Mouse (Mus musculus): ENCODE results near the gene Hoxb5.

DNA sequence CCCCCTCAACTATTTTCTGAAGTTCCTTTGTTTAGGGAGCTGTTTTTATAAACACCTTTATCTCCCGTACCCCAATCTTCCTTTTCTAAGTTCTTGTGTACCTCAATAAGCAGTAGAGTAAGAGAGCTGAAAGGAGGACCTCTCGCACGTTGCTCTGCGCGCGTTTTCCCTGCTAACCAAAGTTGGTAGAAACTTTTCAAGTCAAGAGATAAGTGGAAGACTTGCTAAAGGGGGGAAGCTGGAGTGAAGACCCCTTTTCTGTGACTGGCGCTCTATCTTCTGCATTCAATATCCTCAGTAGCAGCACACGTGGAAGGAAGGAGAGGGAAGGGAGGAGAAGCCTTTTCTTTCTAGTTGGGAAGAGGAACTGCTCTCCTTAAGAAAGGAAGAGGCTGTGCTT lies 21.8 kb downstream of the Hoxb5 start:
- TF ChIP-seq POLR2A (IDR thresholded peaks at IDR 0.05; ENCODE audit: insufficient read depth, low read length): no peak
- no peak for TF ChIP-seq CTCF (IDR thresholded peaks at IDR 0.05; ENCODE audit: low read depth, low read length)
- no peak for TF ChIP-seq EP300 (IDR thresholded peaks at IDR 0.05; ENCODE audit: insufficient read depth, low read depth, low read length)
